Mouse (Mus musculus) ovary, postnatal 36 days (tissue): ENCODE measurements at regions not wholly inside any gene's neighbourhood (a gene's known extent, or its start where the extent isn't known, plus 50 kb on each side); places are given as distances from the start of the nearest gene placed in this dataset.
A peak's percentile ranks its signal among the peaks of the same experiment; 100 is the strongest.

Experiments
- DNase-seq: peaks from one replicate; pipeline ENCODE4 v3.0.0; 2022; ENCODE audit warnings: low spot score, mixed read lengths

GRCm38 (mm10) chr10:9462361-9462760 is 212.6 kb downstream of the Samd5 start:
- DNase-seq, result no peak

GRCm38 (mm10) chr10:9459145-9459544 is 215.9 kb downstream of the Samd5 start:
- DNase-seq, result no peak

GRCm38 (mm10) chr10:9458466-9458865 is 216.5 kb downstream of the Samd5 start:
- DNase-seq, result no peak

GRCm38 (mm10) chr10:9457222-9457621 is 217.8 kb downstream of the Samd5 start:
- DNase-seq, result no peak

GRCm38 (mm10) chr10:9439072-9439471 is 235.9 kb downstream of the Samd5 start:
- DNase-seq, result no peak

GRCm38 (mm10) chr10:9438366-9438765 is 236.6 kb downstream of the Samd5 start:
- DNase-seq, result no peak

GRCm38 (mm10) chr10:9429085-9429484 is 245.9 kb downstream of the Samd5 start:
- no peak for DNase-seq

- no peak for DNase-seq
Observed at GRCm38 (mm10) chr10:9420741-9421140, 254.3 kb downstream of the Samd5 start.

- no peak for DNase-seq
Observed at GRCm38 (mm10) chr10:9416685-9417084, 258.3 kb downstream of the Samd5 start.

GRCm38 (mm10) chr10:9406101-9406500 is 268.9 kb downstream of the Samd5 start:
- no peak for DNase-seq

GRCm38 (mm10) chr10:9405417-9405816 is 269.6 kb downstream of the Samd5 start:
- DNase-seq, result no peak

GRCm38 (mm10) chr10:9404963-9405362 is 270.0 kb downstream of the Samd5 start:
- DNase-seq, result no peak

GRCm38 (mm10) chr10:9400911-9401617 is 273.9 kb downstream of the Samd5 start:
- DNase-seq, result no peak

- no peak for DNase-seq
Observed at GRCm38 (mm10) chr10:9377440-9378101, 297.4 kb downstream of the Samd5 start.

GRCm38 (mm10) chr10:9362306-9362865 is 312.6 kb downstream of the Samd5 start:
- DNase-seq, result no peak

- no peak for DNase-seq
Observed at GRCm38 (mm10) chr10:9338207-9338801, 336.7 kb downstream of the Samd5 start.

GRCm38 (mm10) chr10:9334245-9334845 is 340.7 kb downstream of the Samd5 start:
- DNase-seq, result no peak

GRCm38 (mm10) chr10:9331694-9332093 is 343.3 kb downstream of the Samd5 start:
- DNase-seq, result no peak

- DNase-seq, result no peak
Observed at GRCm38 (mm10) chr10:9328324-9328723, 346.7 kb downstream of the Samd5 start.

GRCm38 (mm10) chr10:9327881-9328280 is 347.1 kb downstream of the Samd5 start:
- peak; percentile 24 for DNase-seq

GRCm38 (mm10) chr10:9312326-9312725 is 362.7 kb downstream of the Samd5 start:
- DNase-seq, result no peak

GRCm38 (mm10) chr10:9310346-9310745 is 364.7 kb downstream of the Samd5 start:
- no peak for DNase-seq

- DNase-seq, result no peak
Observed at GRCm38 (mm10) chr10:9296055-9296454, 379.0 kb downstream of the Samd5 start.
